Mouse (Mus musculus) left cerebral cortex, adult 2 months (tissue): ENCODE data around the gene Sqor. TPM values are rescaled to one million over a fixed set of nuclear protein-coding genes. Genes with fewer than 3 reads are reported as not detected.
A peak's percentile ranks its signal among the peaks of the same experiment; 100 is the strongest.

Experiments used
- DNase-seq, 2 experiments: peaks; one replicate each; pipeline ENCODE4 v3.0.0; 2021 to 2022; ENCODE audit warnings: low spot score in 2 of 2, mixed read lengths in 1 of 2; ENCODE audit errors: extremely low spot score in 1 of 2
- H3K27ac ChIP-seq: fragments of 200-600 bp; 2 replicates; pipeline ENCODE4 v1.8.1; 2022
- H3K4me3 ChIP-seq: fragments of 200-600 bp; 2 replicates; pipeline ENCODE4 v1.8.1; 2022
- CTCF ChIP-seq: fragments of 200-600 bp; IDR thresholded peaks from 2 replicates; pipeline ENCODE4 v1.8.1; 2022; ENCODE audit warnings: antibody characterized with exemption, mild to moderate bottlenecking, moderate library complexity
- intact Hi-C: fragments of 180-260 bp; cut with DNase I; formaldehyde crosslinking; loops from one replicate; pipeline ENCODE4 v1.15.1; 2025
- long read RNA-seq, 2 experiments: library from polyadenylated mRNA; stranded (forward); transcript quantifications; one replicate each; pipeline ENCODE4 v2.0.0; 2021; ENCODE audit warnings: borderline mapping rate in 2 of 2
- total RNA-seq, 2 experiments: library from RNA; stranded (reverse); gene quantifications; 2 replicates each; pipeline ENCODE4 v1.2.3; 2021

The Sqor gene
- total RNA-seq: 1 to 10 TPM; 4.6 to 7.0 TPM
- long read RNA-seq, experiment 1, partial matches to known transcripts: 0 of 2 reads
- long read RNA-seq, experiment 1, other reads (novel, unspliced or antisense): 0 of 2 reads
- long read RNA-seq, experiment 2, partial matches to known transcripts: 0 of 3 reads
- long read RNA-seq, experiment 2, other reads (novel, unspliced or antisense): 0 of 3 reads

DNA sequence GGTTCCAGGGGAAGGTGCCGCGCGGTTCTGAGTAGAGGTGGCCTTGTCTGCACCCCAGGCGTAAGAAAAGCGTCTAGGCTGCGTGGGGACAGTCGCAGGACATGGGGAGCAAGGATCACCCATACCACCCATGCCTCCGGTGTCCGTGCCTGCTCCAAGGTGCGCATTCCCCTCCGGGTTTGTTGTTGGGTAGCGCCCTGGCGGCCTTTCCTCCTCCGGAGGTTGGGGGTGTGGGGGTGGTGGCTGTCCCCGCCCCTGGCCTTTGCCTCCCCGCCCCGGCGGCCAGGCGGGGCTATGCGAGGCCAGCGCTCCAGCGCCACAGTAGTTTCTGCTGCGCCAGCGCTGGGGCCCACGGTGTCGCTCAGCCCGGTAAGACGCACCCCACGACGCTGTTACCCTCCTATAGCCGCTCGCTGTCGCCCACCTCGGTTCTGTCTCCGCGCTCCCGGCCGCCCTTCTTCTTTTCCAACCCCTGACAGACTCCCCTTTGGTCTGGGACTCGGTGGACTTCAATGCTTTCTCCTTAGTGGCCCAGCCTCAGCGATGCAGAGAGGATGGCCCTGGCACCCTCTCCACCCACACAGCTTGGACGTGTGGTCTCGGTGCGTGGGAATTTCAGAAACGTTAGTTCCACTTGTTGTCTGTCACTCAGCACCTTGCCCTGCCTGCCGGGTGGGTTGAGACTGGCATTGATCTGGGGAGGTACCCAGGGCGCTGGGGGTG, at the start of gene Sqor:
Gene Sqor, plus strand, starts transcription at position 167 of the 723 bp plus-strand sequence.
- intact Hi-C loops: no loop called here
- peak within 1 kb of the TSS; percentile 47 for H3K27ac ChIP-seq

DNA sequence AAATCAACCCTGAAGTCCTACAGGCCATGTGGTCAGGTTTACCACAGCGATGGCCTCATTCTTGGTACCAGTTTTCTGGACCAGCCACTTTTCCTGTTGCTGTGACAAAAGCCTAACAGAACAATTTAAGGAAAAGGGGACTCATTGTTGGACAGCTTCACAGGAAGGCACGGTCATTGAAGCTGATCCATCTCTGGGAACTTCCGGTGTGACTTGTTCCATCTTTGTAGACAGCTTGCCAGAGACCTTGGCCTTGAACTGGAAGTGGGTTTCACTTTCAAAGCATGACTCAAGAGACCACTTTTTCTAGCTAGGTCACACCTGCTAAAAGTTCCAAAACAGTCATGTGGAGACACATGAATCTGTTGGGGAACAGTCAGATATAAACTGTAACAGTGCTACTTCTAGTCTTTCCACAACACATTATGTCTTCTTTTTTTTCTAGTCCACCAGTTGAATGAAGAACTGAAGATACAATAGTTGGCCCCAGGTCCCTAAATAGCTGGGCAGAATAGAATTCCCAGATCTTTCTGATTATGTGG, 48.7 kb upstream of the Sqor start:
- Histone ChIP-seq H3K4me3 (no peak overlapping the region), H3K27ac (no peak overlapping the region)
- no peak for DNase-seq
- intact Hi-C loops: no loop called here
- TF ChIP-seq CTCF: no peak

More for the DNA sequence above, at the start of gene Sqor:
- no peak for TF ChIP-seq CTCF
- DNase-seq: peak; percentile 26 to 39
- H3K4me3 ChIP-seq: peak within 1 kb of the TSS; percentile 61

DNA sequence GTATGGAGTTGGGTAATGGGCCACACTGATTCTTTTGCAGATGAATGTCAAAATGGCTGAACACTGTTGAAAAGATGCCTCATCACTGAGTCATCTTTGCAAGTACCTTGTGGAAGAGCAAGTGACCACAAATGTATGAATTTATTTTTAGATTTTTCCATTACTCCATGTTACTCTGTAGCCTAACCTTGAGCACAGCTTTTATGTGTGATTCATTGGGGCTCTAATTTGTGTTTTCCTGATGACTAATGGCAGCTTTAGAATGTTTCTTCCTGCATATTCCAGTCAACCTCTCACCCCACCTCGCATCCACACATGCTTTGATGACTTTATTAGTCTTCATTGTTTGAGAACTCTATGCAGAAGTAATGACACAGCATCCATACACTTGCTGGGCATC, 45.8 kb upstream of the Sqor start:
- Histone ChIP-seq H3K27ac (no peak overlapping the region), H3K4me3 (no peak overlapping the region)
- intact Hi-C loops: no loop called here
- no peak for TF ChIP-seq CTCF
- no peak for DNase-seq

DNA sequence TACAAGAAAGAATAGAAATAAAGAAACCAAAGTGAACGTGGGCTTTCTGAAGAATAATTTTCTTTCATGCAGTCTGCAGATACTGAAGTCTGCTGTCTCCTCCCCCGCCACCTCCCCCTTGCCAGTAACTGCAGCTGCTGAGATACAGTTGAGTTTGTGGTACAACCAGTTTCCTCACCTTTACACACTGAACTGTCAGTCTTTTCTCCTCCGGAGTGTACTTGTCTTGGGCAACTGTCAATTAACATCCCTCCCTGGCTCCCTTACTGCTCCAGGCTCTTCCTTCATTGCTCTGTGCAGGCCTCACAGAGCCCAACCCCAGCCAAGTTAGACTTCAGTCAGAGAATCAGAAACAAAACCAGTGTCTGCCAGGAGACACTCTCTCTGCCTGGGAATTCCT, 44.5 kb upstream of the Sqor start:
- intact Hi-C loops: no loop called here
- DNase-seq: no peak
- H3K27ac ChIP-seq: no peak overlapping the region
- no peak overlapping the region for H3K4me3 ChIP-seq
- no peak for TF ChIP-seq CTCF

DNA sequence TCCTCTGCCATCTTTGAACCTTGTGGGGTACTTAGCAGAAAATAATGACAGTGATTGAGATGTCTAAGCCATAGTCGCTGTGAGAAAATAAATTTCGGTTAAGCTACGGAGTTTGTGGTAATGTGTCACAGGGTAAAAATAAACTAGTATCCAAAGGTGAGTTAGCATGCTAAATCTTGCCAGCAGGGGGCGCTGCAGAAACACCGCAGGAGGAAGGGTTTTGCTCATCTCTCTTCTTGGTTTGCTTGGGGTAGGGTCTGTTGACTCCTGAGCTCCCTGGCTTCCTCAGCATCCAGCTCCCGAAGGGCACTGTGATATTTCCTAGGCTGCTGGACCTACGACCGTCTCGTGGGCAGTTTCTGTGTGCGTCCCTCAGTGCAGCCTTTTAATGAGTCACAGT, 39.4 kb upstream of the Sqor start:
- peak; percentile 58 for TF ChIP-seq CTCF
- Histone ChIP-seq H3K27ac (no peak overlapping the region), H3K4me3 (no peak overlapping the region)
- no peak for DNase-seq
- intact Hi-C loops: no loop called here

DNA sequence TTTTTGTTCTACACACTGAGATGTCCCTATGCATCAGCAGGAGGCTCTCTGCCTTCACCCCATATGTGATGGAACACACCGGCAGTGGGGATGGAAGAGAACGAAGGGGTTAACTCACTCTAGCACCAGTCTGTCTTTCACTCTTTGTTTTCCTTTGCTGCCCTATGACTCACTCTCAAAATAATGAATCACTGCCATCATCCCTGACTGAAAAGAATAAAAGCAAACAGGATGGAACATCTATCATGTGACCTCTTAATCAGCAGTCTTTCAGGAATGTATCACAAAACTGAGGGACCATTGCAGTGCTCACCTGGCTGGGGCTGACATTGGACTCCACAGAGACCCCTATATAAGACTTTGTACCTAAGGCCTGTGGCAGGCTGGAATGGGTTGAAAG, 33.6 kb upstream of the Sqor start:
- intact Hi-C loops: no loop called here
- no peak for TF ChIP-seq CTCF
- DNase-seq: no peak
- no peak overlapping the region for H3K4me3 ChIP-seq
- no peak overlapping the region for H3K27ac ChIP-seq

DNA sequence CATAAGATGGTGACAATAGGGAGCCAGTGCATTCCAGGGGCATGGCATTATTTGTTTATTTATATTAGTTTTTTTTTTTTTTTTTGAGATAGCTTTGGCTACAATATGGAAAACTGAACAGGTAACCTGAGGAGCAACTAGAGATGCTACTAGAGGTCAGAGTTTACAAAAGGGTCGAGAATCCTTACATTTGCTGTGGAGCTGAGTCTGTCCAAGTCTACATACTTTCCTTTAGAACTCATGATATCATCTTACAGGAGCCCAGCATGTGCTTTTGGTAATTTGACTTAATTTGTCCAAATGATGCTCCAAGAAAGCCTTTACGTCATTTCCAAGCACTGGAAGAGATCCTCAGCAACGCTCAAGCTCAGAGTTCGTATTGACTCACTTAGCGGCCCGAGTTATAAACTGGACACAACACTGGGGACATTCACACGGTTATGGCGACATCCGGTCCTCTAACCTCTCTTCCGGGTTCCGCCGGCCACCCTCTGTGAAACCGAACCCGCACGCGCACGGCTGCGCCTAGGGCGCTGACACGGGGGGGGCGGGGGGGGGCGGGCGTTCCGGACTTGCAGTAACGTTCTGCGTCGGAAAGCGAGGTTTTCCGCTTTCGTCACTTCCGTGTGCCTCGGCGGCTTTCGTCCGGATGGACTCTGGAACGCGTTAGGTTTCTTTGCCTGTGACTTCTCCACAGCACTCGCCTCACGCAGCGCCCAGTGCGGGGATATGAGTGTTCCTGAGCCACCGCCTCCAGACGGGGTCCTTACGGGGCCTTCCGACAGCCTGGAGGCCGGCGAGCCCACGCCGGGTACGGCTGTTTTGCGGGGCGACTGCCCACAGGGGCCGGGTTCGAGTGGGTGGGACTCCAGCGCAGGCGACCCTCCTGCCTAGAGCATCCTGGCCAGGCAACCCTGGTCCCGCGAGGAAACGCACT, 26.9 kb upstream of the Sqor start, which contains the start of gene Bloc1s6:
Gene Bloc1s6, plus strand, starts transcription at position 610 of the 937 bp plus-strand sequence.
- Histone ChIP-seq H3K4me3 (peak within 1 kb of the TSS; percentile 100), H3K27ac (peak within 1 kb of the TSS; percentile 98)
- no peak for TF ChIP-seq CTCF
- intact Hi-C loops: loop anchor here (2.0 kb wide), 2 partner anchors 35 to 361 kb away; partner anchors contain the start of gene Slc30a4
- peak; percentile 87 to 91 for DNase-seq

DNA sequence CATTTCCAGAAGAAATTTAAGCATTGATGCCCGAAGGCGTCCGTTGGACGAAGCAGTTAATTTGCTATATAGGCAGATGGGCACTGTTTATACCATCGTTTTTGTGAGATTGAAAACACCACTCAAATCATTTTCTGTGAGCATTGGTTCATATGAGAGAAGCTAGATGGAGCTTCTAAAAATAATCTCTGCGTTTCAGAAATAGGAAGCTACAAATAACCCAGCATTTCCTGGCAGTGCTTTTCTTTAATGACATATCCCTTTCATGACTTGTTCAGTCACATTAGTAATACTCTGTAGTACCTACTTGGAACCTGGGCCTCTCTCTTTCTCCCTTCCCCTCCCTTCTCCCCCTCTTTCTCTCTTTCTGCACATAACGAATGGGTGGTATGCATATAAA, 26.0 kb upstream of the Sqor start:
- peak overlapping the region; percentile 100 for H3K4me3 ChIP-seq
- TF ChIP-seq CTCF: no peak
- H3K27ac ChIP-seq: peak overlapping the region; percentile 98
- no peak for DNase-seq
- intact Hi-C loops: loop anchor here (2.0 kb wide), 2 partner anchors 36 to 362 kb away; partner anchors contain the start of gene Slc30a4

DNA sequence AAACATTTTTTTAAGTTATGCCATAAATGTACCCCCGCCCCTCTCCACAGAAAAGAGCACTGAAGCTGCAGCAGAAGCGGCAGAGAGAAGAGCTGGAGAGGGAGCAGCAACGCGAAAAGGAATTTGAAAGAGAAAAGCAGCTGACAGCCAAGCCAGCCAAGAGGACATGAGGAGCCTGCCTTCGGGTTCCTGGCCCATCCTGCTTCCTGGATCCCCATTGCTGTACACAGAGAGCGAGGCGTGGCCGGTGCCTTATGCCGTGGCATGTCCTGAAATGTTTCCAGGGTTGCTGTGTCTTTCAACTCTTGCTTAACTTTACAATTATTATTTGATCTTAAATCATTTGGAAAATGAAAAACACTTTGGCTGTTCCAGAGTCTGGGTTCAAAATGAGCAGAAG, 18.6 kb upstream of the Sqor start:
- no peak for TF ChIP-seq CTCF
- no peak for DNase-seq
- no peak overlapping the region for H3K4me3 ChIP-seq
- intact Hi-C loops: no loop called here
- H3K27ac ChIP-seq: no peak overlapping the region

DNA sequence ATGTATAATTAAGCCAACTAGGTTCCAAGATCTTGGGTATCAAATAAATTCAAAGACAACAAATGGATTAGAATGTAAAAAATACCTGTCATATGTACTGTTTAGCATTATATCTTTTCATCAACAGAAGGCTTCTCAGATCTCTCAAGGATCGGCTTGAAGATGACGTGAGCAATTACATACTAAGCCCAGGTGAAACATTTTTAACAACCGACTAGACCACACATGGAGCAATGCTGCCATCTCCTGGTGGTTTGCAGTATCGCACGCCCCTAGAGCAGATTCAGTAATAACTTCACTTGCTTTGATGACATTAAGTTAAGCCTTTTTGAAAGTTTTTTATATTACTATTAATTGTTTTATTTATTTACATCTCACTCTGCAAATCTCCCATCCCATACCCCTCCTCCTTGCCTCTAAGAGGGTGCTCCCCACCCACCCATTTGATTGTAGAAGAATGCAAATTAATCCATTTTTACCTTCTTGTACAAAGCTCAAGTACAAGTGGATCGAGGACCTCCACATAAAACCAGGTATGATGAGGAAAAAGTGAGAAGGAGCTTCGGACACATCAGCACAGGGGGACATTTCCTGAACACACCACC, 11.2 kb upstream of the Sqor start:
- peak; percentile 49 to 68 for DNase-seq
- TF ChIP-seq CTCF: peak; percentile 99
- Histone ChIP-seq H3K4me3 (peak overlapping the region; percentile 7; the same call in 1 of the 2 replicates), H3K27ac (no peak overlapping the region)
- intact Hi-C loops: loop anchor here (1.0 to 10.0 kb wide), 6 partner anchors 88 to 559 kb away; partner anchors contain the start of gene AA467197

DNA sequence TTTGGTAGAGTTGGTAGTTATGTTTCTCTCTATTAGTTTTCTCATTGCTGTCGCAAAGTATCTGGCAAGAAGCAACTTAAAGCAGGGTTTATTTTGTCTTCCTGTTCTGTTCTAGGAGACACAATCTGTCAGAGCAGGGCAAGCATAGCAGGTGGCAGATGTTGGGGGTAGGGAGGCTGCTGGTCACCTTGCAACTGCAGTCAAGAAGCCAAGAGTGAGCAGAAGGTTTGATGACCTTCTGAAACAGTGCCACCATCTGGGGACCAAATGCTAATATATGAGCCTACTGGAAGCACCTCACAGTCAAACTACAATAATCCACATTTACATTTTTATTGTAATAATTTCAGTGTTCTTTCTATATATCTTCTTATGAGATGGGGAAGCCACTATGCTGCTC, 5.2 kb upstream of the Sqor start:
- DNase-seq: no peak
- intact Hi-C loops: loop anchor here (10.0 kb wide), 2 partner anchors 125 to 565 kb away; partner anchors contain the start of gene AA467197
- H3K4me3 ChIP-seq: no peak overlapping the region
- no peak for TF ChIP-seq CTCF
- H3K27ac ChIP-seq: no peak overlapping the region
